Mouse (Mus musculus) yolk sac, embryonic 10.5 days (tissue): ENCODE results near the gene Tapbp.
"Not testable (repeated sequence)": the region's sequence is repeated elsewhere in the genome, so short reads cannot be mapped to it uniquely, and the experiment has no call there.

Source experiments
- DNase-seq: peaks from one replicate; pipeline ENCODE4 v3.0.0-alpha.2; 2017; ENCODE audit warnings: low spot score

Tapbp gene

DNA sequence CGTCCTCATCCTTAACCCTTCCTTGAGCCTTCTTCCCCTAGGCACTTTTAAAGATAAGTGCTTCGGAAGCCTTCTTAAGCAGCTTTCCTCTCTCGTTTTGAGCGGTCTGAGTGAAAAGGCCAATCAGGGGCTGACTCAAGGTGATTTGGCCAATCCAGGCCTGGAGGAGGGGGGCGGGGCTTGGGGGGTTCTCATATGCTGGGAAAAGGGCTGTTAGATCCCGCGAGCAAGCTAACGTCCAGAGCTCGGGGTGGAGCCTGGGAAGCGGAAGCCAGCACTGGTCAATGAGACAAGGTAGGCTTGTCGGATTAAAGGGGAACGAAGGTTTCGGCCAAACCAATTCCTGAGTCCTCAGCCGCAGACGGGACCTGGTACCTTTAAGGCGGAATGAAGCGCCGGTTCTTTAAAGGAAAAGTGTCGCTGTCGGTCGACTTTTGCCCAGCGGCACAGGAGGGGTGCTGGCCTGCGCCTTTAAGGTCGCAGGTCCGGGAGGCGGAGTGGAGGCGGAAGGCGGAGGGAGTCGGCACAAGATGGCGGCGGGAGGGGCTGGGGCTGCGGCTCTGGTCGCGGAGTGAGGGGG, at the start of gene Tapbp, which contains the start of gene Zbtb22:
TSS of gene Tapbp (plus strand) at position 229 of the 580 bp plus-strand sequence.
TSS of gene Zbtb22 (plus strand) at position 234 of the 580 bp plus-strand sequence.
- peak; percentile 99 for DNase-seq

DNA sequence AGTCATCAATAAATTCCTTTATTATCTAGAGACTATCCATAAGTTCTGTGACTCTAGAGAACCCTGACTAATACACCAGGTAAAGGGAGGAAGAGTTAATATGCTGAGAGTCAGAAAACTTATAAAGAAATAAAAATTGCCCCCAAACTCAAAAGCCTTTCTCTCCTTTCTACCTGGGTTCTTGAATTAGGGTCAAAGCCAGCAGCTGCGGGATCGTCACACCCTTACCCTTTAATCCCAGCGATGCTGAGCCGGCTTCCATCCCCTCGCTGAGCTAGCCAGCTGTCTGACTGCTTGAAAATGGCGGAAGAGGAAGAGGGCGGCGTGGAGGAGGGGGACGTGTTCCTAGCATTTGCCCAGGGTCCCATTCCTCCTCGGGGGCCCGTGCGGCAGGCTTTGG, 42.2 kb upstream of the Tapbp start, which contains the start of gene Gm7029:
TSS of gene Gm7029 (plus strand) at position 301 of the 400 bp plus-strand sequence.
- not testable (repeated sequence) for DNase-seq

DNA sequence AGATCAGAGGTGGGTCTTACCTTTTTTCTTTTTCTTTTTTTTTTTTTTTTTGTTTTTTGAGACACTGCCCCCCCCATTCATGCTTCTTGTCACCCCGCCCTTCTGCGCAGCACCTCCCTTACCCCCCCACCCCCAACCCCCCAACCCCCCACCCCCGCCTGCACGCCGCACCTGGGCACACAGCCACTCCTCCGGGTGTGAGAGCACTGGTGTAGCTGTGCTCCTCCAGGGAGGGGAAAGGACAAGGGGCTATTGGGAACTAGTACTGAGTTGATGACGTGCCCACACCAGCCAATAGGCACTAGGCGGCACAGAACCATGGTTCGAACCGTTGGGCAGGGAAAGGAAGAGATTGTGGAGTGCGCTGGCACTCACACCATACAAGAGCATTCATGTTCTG, 41.3 kb upstream of the Tapbp start:
- DNase-seq: no peak

DNA sequence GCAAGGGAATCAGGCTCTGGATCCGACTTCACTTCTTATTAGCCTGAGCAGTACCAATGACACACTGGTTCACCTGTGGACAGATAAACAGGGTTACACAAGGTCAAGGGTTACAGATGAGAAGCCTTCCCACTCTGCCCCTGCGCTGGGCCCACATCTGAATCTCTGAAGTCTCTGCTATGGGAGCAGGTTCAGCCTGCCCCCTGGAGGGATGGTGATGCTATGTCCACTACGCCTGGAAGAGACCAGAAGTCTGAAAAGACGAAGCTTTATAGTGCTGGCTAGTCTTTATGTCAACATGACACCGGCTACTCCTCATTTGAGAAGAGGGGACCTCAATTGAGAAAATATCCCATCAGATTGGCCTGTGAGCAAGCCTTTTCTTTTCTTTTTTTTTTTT, 39.9 kb upstream of the Tapbp start:
- peak; percentile 16 for DNase-seq

DNA sequence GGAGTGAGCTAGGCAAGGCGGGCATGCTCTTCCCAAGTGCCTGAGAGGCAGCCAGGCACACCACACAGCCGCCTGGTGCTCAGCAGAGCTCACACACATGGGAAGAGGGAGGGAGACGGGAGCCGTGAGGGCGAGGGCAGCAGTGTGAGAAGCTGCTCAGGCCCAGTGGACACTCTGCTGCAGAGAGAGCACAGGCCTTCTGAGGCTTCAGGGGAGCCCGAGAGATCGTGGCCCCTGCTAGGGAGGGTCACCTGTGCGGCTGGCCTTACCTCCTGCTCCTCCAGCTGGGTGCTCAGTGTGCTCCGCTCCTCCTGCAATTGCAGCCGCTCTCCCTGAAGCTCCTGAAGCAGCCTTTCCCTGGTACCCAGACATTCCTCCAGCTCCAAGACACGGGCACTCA, 31.4 kb upstream of the Tapbp start:
- not testable (repeated sequence) for DNase-seq

DNA sequence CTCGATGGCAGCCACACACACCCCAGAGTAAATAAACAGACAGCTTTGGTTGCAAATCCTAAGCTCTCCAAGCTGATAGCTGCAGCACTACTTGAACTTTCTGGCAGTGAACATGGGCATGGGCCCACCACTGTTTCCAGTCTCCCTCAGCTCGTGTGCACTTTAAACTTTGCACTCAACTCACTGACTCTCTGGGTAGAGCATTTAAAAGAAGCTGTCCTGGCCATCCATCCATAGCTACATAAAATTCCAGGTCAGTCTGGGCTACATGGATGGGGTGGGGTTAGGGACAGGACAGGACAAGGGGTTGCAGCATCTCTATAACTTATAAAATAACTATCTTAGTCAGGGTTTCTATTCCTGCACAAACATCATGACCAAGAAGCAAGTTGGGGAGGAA, 27.9 kb upstream of the Tapbp start:
- DNase-seq: not testable (repeated sequence)

DNA sequence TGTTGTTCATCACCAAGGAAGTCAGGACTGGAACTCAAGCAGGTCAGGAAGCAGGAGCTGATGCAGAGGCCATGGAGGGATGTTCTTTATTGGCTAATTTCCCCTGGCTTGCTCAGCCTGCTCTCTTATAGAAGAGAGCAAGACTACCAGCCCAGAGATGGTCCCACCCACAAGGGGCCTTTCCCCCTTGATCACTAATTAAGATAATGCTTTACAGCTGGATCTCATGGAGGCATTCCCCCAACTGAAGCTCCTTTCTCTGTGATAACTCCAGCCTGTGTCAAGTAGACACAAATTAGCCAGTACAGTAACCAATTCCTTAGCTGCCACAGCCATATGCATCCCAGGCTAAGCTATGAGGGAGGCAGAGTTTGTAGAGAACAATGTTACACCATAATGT, 27.5 kb upstream of the Tapbp start:
- not testable (repeated sequence) for DNase-seq

DNA sequence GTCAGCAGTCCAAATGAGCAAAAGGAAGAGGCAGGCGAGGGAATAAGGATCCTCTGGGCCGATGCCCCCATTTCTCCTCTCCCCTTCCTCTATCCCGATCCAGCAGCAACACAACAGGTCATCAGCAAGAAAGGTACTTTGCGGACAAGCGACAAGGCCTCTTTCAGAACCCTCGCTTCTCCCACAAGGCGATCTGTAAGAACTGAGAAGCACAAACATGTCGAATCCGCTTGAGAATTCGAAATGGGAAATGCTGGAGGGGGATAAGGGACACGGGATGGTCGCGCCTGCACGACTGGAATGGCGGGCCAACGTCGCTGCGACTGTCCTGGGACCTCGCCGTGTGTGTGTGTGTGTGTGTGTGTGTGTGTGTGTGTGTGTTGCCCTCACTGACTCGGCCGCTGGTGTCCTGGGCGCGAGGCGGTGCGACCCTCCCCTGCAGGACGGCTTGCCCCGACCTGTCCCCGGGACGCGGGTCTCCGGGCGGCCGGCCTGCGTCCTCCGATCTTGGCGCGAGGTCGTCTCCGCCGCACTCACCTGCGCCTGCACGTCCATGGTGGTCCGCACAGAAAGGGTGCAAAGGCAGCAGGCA, 25.7 kb upstream of the Tapbp start:
- peak; percentile 32 for DNase-seq

DNA sequence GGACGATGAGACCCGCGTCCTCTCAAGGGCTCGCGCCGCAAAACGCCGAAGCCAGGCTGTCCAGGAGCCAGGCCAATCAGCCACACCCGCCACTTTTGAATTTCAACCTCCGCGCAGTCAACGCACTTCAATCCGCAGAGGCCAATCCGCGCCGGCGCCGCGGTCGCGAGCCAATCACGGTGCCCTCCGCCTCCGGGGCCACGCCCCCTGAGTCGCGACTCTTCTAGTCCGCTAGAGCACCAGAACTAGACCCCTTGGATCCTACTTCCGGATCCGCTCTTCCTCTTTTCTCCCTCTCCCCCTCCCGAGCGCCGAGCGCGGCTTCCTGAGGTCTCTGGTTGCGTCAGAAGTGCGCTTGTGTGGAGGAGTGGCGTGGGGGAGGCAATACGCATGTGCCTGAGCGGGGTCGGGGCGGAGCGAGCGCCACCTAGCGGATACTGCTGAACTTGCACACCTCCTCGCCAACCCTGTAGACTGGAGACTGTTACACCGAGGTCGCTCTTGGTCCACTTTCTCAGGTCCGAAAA, 25.1 kb upstream of the Tapbp start, which contains the start of gene Kifc1:
TSS of gene Kifc1 (minus strand) at position 129 of the 527 bp plus-strand sequence.
- peak; percentile 99 for DNase-seq

DNA sequence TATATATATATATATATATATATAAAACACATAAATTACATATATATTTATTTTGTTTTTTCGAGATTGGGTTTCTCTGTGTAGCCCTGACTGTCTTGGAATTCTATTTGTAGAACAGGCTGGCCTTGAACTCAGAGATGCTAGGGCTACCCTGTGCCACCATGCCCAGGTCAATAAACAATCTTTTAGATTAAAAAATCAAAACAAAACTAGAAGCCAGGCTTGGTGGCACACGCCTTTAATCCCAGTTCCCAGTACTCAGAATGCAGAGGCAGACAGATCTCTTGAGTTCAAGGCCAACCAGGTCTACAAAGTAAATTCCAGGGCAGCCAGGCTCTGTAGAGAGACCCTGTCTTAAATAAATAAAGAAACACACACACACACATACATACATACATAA, 24.3 kb upstream of the Tapbp start:
- no peak for DNase-seq

DNA sequence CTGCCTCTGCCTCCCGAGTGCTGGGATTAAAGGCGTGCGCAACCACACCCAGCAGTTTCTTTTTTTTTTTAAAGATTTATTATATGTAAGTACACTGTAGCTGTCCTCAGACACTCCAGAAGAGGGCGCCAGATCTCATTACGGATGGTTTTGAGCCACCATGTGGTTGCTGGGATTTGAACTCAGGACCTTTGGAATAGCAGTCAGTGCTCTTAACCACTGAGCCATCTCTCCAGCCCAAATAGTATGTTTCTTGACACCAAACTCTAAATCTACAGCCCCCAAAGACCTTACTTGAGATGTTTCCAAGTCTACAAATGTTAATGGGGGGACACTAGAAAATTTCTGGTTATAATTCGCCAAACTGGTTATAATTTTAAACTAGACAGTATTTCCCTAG, 23.8 kb upstream of the Tapbp start:
- DNase-seq: not testable (repeated sequence)

DNA sequence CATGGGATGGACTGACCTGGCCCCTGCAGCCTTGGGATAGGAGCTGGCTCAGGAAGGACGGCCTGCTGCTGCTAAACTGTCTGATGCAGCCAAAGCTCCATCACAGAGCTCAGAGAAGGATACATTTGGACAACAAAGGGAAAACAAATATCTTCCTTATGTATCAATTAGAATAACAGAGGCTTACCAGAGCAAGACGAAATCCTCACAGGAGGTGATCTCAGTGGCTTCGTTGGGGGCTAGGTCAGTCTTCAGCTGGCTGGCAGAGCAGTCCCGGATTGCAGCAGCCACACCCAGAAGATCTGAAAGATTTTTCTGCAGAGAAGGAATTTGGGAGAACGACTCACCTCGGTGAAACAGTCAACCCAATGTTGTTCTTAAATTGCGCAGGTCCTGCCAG, 23.3 kb upstream of the Tapbp start:
- no peak for DNase-seq

DNA sequence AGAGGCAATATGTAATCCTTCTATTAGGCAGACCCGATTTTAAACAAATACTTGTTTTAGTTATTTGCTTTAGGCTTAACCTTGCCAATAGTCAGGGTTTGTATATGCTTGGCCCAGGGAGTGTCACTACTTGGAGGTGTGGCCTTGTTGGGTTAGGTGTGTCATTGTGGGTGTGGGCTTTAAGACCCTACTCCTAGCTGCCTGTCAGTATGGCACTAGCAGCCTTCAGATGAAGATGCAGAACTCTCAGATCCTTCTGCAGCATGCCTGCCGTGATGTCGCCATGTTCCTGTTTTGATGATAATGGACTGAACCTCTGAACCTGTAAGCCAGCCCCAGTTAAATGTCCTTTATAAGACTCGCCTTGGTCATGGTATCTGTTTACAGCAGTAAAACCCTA, 22.7 kb upstream of the Tapbp start:
- not testable (repeated sequence) for DNase-seq

DNA sequence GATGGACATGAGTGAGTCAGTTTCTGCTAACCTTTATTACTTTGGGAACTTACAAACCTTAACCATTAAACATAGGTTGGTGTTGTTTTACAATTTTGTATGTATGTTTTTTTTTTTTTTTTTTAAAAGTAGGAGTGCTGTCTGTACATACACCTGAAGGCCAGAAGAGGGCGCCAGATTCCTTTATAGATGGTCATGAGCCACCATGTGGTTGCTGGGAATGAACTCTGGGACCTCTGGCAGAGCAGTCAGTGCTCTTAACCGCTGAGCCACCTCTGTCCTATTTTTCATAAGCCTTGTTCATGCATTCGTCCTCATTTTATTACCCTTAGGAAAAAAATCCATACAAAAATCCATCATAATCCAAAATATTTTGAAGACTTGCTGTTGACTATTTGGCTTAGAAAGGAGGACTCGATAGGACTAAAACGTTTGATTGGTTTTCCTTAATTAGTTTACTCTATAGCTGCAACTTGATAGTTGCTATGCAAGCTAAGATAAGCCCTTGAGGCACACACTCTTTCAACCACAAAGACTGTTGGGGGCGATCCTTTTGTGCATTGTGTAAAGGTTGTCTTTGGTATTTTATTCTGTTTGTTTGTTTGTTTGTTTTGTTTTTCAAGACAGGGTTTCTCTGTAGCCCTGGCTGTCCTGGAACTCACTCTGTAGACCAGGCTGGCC, 18.4 kb upstream of the Tapbp start:
- no peak for DNase-seq

DNA sequence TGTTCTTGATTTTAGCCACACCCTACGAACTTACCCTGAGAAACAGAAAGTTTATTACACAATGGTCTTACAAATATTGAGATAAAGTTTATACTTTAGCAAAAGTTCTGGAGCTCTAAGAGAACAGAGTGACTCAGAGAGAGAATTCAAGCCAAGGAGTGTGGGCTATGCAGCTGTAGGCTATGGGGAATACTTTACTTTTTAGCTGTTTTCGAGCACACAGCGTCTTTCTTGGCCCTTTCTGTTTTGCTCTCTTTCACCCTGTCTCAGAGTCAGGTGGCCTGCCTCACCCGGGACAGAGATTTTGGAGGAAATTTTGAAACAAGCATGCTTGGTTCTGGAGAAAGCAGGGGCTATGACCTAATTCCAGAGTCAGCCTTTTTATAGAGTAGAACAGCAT, 17.5 kb upstream of the Tapbp start:
- DNase-seq: not testable (repeated sequence)

DNA sequence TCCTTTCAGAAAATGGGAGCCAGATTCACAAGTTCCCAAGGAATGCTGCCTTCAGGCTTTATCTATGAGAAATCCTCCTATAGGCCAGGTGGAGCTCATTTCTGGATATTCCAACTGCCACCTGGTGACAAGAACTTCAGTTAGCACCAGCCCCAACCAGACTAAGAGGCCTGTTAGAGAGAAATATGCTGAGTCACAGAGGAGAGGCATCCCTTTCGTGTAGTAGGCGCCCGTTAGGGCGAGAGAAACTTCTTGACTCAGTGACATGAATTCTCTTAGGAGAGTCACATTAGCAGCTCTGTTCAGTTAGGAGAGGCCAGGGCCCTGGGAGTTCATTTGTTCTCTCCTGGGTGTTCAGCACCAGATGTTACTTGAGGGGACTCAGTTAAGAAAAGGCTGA, 16.1 kb upstream of the Tapbp start:
- no peak for DNase-seq

DNA sequence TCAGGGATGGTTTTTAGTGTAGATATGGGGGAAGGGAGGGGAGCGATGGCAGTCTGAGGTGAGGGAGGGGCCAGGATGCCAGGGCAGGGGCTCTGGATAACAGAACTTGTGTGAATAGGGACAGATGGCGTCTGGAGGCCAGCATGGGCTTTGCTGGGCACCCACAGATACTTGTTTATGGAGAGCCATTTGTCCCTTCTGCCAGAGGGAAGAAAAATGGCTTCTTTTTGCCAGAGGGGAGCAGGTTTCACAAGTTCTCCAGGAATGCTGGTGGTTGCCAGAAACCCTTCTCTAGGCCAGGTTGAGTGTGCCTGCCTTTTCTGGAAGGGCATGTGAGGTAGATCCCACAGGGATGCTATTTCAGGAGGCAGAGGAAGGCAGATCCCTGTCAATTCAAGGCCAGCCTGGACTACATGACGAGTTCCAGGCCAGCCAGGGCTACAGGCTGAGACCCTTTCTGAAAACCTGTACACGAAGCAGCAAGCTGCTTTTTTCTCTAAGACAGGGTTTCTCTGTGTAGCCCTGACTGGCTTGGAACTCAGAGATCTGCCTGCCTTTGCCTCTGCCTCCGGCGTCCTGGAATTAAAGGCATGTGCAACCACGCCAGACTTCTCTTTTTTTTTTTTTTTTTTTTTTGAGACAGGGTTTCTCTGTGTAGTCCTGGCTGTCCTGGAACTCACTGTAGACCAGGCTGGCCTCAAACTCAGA, 15.3 kb upstream of the Tapbp start:
- no peak for DNase-seq

DNA sequence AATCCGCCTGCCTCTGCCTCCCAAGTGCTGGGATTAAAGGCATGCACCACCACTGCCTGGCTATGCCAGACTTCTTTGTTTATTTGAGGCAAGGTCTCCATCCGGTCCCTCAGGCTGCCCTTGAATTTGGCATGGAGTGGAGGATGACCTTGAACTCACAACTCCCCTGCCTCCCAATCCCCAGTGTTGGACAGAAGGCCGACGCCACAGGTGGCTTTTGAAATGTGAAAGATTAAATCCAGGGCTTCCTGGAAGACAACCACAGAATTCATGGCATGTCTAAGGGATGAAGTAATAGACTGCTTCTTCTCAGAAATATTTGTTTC, 14.7 kb upstream of the Tapbp start:
- DNase-seq: no peak

DNA sequence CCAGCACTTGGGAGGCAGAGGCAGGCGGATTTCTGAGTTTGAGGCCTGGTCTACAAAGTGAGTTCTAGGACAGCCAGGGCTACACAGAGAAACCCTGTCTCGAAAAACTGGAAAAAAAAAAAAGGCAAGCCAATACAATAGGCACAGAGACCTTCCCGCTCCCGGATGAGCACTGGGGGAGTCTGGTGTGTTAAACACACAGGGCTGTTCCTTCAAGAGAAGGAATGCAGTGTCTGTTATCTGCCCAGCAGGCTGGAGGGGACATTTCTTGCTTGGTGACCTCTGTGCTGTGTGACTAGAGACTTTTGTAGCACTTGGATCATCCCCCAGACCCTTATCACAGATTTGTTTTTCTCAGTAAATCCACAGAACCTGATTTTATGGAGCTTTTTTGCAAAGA, 14.0 kb upstream of the Tapbp start:
- no peak for DNase-seq

DNA sequence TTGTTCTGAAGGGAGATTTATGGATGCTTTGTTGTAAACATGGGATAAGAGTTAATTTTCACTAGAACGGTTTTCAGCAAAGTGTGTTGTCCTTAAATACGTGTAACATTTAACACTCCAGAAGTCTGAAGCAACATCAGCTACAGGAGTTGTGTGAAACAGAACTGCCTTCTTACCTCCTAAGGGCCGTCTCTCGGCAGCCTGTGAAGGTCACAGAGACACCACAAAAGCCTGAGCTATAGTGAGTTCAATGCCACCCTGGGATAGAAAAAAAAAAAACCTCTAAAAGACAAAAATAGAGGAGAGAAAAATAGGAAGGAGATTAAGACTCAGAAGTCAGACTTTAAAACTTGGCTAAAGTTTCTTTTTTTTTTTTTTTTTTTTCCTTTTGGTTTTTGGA, 13.6 kb upstream of the Tapbp start:
- no peak for DNase-seq

DNA sequence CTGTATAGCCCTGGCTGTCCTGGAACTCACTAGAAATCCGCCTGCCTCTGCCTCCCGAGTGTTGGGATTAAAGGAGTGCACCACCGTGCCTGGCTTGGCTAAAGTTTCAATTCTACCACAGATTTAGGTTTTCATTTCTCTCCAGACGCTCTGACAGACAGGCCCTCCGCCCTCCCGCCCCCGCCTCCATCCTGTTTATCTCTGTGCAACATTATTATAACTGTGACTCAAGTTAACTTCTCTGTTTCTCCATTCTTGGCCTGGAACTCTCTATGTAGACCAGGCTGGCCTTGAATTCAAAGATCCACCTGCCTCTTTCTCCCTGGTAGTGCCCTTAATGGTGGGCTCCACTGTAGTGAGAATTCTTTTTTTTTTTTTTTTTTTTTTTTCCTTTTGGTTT, 13.2 kb upstream of the Tapbp start:
- no peak for DNase-seq

DNA sequence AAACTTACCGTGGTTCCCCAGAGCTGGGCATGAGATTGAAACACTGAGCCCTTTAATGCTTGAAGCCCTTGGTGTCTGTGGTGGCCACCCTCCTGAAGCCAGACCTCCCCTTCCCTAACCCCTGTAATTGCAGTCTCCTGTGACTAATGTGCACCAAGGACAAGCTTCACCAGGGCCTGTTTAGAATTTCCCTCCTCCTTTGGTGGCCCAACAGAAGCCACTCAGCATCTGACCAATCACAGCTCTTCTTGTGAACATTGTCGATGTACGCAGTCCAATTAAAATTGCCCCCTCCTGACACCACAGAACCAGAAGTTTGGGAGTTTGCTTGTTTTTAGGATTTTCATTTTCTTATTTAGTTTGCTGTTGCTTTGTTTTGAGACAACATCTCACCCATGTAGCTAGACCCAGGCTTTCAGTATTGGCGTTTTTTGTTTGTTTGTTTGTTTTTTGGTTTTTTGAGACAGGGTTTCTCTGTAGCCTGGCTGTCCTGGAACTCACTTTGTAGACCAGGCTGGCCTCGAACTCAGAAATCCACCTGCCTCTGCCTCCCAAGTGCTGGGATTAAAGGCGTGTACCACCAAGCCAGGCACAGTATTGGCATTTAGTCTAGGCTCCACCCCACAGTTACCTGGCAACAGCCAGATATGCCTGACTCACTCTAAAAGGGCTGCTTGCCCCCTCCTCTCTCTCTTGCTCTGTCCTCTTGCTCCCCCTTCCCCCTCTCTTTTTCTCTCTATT, 11.6 kb upstream of the Tapbp start:
- not testable (repeated sequence) for DNase-seq
